Mouse (Mus musculus): Measurements from ENCODE around the gene Slc25a25.

- TF ChIP-seq CTCF (IDR thresholded peaks at IDR 0.05; ENCODE audit: low read depth, low read length) (no peak), POLR2A (IDR thresholded peaks at IDR 0.05; ENCODE audit: borderline replicate concordance, low read depth, low read length) (no peak)
These were observed 34.7 kb downstream of the Slc25a25 start for GRCm38 (mm10) chr2:32416556-32416955.

Data from bone marrow macrophage, adult 2 months (primary cell).